Comparison of ENCODE assay signal across 11 mouse cellular contexts in the genomic region with DNA sequence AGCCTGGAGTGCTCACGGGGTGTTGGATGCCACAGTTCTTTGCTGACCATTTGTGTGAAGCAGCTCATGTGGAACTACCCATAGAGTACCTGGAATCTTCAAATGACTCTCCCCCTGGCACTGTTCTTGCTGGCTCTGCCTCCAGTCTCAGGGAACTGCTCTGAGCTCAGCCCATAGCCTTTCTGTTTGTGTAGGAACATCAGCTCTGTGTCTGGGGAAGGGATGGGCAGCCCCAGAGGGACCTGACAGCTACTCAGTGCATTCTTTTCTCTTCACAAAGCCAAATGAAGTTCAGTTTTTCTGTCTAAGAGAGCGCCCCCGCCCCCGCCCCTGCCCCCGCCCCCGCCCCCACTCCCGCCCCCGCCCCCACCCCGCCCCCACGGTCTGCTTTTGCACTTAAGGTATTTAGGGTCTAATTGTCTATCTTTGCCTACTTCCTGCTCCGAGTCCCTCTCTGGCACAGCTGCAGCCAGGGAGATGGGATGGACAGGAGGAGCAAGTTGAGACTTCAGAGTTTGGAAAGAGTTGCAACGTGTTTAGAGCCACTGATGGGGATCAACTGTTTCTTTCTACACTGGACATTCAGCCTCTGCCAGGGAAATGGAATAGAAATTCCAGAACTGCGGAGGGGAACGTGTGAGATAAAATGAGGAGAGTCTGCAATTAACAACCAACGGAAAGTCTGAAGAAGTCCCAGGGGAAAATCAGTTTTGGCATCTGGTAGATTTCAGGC.
DNase-seq lines count a peak whose midpoint lies in the region; ATAC-seq lines count a peak whose summit lies in the region.
"Had no signal": no experiment of that assay in that cellular context is flagged by ENCODE, and none has a peak within 500 bp of the region (broad histone marks: within the 10 kb centered on the region; RNA-seq: fewer than 3 reads in every experiment).

No protein-coding gene starts in this region.

- ATAC-seq in limb, embryonic 12.5 days (ENCODE audit: insufficient number of reproducible peaks, insufficient read depth, low FRiP score, low TSS enrichment, low read depth): no peak
- ATAC-seq in monocyte, adult 5-6 weeks (replicated peaks; ENCODE audit: insufficient number of reproducible peaks, low FRiP score, low TSS enrichment, poor library complexity, severe bottlenecking): no peak; the same call in 1 of the 2 replicates
- ATAC-seq in liver, embryonic 11.5 days (replicated peaks; ENCODE audit: low FRiP score): no peak

- 14% methylated on average over 15 of the region's 15 CpGs for WGBS in limb, embryonic 12.5 days
- WGBS in liver, embryonic 11.5 days: 34% methylated on average over 14 of the region's 15 CpGs

- peaks cover 25% of the 10 kb centered on the region for H3K4me1 ChIP-seq in limb, embryonic 12.5 days (replicated peaks)
- H3K4me1 ChIP-seq in liver, embryonic 11.5 days (replicated peaks; ENCODE audit: control insufficient read depth, insufficient read depth, low read length): no peaks in the 10 kb centered on the region

- peak overlapping the region; percentile 56 for H3K27ac ChIP-seq in limb, embryonic 12.5 days
- no peak overlapping the region for H3K27ac ChIP-seq in liver, embryonic 11.5 days (ENCODE audit: low read depth, low read length)
- H3K27ac ChIP-seq: layer of hippocampus, adult 2 months had no signal

- H3K4me3 ChIP-seq in limb, embryonic 12.5 days (replicated peaks): no peak overlapping the region
- no peak overlapping the region for H3K4me3 ChIP-seq in liver, embryonic 11.5 days (ENCODE audit: low read depth, low read length)
- H3K4me3 ChIP-seq: layer of hippocampus, adult 2 months had no signal

- peaks cover 9% of the 10 kb centered on the region for H3K27me3 ChIP-seq in limb, embryonic 12.5 days
- no peaks in the 10 kb centered on the region for H3K27me3 ChIP-seq in liver, embryonic 11.5 days (replicated peaks; ENCODE audit: control insufficient read depth, insufficient read depth, low read length)

- no peak overlapping the region for H3K9ac ChIP-seq in limb, embryonic 12.5 days (replicated peaks)
- H3K9ac ChIP-seq in liver, embryonic 11.5 days (ENCODE audit: low read depth, low read length): no peak overlapping the region

- intact Hi-C loops in gastrocnemius, postnatal 14 days (cut with DNase I; ENCODE audit: low total_unique reads): no loop called here

- H3K9me3 ChIP-seq in limb, embryonic 12.5 days: peaks cover 14% of the 10 kb centered on the region; the same call in 1 of the 2 replicates
- no peaks in the 10 kb centered on the region for H3K9me3 ChIP-seq in liver, embryonic 11.5 days (ENCODE audit: control insufficient read depth, low read length)

- H3K36me3 ChIP-seq in limb, embryonic 12.5 days: no peaks in the 10 kb centered on the region
- no peaks in the 10 kb centered on the region for H3K36me3 ChIP-seq in liver, embryonic 11.5 days (ENCODE audit: control insufficient read depth, insufficient read depth, low read length)

- peak overlapping the region; percentile 25 for H3K4me2 ChIP-seq in limb, embryonic 12.5 days
- H3K4me2 ChIP-seq in liver, embryonic 11.5 days: no peak overlapping the region

- peak; percentile 17 to 36 for DNase-seq in kidney, postnatal 4 days
- no peak for DNase-seq in kidney, postnatal 25 days
- peak; percentile 32 for DNase-seq in embryo, embryonic 10.5 days (ENCODE audit: low spot score)
- DNase-seq in gastrocnemius, postnatal 14 days: peak; percentile 36
- no peak for DNase-seq in layer of hippocampus, adult 9-11 months
- DNase-seq in liver, embryonic 11.5 days (ENCODE audit: low spot score): no peak
- DNase-seq: adrenal gland, postnatal 10 days; cerebellum, adult 9-10 months had no signal

Comparison
In these comparisons a context has a peak if more than half of its experiments do, and no peak if none do; other contexts are left out.
1. DNase-seq: peak in kidney, postnatal 4 days (2 of 2), embryo, embryonic 10.5 days (single experiment) and gastrocnemius, postnatal 14 days (single experiment); none in kidney, postnatal 25 days (0 of 2), layer of hippocampus, adult 9-11 months (single experiment) and liver, embryonic 11.5 days (single experiment).